Mouse (Mus musculus): Measurements from ENCODE around the gene Gxylt1. TPM values are rescaled to one million over a fixed set of nuclear protein-coding genes. Genes with fewer than 3 reads are reported as not detected.

Gxylt1 gene
- polyA plus RNA-seq (2012; rRNA removed) = 3.1 and 3.7 TPM in 2 replicates

GRCm38 (mm10) chr15:93274679-93275583 is at the start of gene Gxylt1:
Gxylt1 (minus strand) TSS chr15:93275179.

Other genes starting within 250 kb of the Gxylt1 start
- gene Yaf2, start 61.8 kb upstream of the Gxylt1 start, polyA plus RNA-seq (2012; rRNA removed) = 13.2 and 15.2 TPM in 2 replicates
- 53.5 and 55.0 TPM in 2 replicates for gene Zcrb1, start 123.2 kb upstream of the Gxylt1 start, polyA plus RNA-seq (2012; rRNA removed)
- gene Pphln1, start 123.2 kb upstream of the Gxylt1 start, polyA plus RNA-seq (2012; rRNA removed) = 8.3 and 10.8 TPM in 2 replicates

Measured in liver, embryonic 14 days (tissue).